Mouse (Mus musculus): Measurements from ENCODE around the gene Tlcd1. TPM values are rescaled to one million over a fixed set of nuclear protein-coding genes. Genes with fewer than 3 reads are reported as not detected.

Gene Tlcd1
- polyA plus RNA-seq, 1 experiment: 78.2 TPM

DNA sequence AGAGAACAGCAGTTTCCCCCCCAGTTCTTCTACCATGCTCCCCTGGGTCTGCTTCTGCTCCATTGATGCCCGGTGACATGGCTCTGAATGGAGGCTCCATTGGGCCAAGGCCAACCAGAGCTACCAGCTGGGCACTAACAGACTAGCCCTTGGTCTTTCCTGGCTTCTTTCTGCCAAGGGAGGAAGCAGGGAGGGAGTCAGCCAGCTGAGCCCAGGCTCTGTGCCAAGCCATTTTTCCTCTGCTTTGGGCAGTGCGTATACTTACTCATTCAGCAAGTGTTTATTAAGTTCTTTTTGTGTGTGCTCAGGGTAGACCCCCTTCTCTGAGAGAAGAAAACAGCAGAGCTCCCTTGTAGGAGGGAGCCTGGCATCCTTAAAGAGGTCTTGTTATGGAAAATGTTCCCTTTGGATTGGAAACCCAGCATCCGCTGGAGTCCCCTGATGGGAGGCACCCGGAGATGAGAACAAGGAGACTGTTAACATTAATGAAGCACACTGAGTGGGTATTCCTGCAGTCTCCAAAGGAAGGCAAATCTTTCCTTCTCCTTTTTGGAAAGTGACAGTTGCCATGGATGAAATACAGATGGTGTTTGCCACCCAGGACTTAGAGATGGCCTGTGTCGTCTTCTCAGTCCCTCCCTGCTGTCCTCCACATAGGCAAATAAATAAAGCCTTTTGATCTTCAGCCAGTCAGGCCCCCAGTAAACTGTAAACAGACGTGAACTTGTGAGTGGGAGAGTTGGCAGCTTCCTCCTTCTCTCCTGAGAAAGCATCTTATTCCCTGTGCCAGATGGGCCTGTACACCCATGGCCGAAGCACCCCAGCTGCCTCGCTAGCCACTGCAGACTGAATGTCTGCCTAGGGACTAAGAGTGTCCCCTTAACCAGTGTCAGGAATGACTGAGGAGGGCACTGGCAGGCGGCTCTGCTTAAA lies 23.9 kb upstream of the Tlcd1 start:
- no peak overlapping the region for H3K4me3 ChIP-seq (ENCODE audit: insufficient read depth, low read depth, low read length)
- no peaks in the 10 kb centered on the region for H3K36me3 ChIP-seq (ENCODE audit: control insufficient read depth, insufficient read depth, low read length)
- no peaks in the 10 kb centered on the region for H3K27me3 ChIP-seq (replicated peaks; ENCODE audit: control insufficient read depth, insufficient read depth, low read length)
- H3K4me1 ChIP-seq (ENCODE audit: control insufficient read depth, insufficient read depth, low read length): peaks cover 3% of the 10 kb centered on the region; the same call in 1 of the 2 replicates
- 49% methylated on average over 9 of the region's 9 CpGs for WGBS
- TF ChIP-seq POLR2A (IDR thresholded peaks at IDR 0.05; ENCODE audit: low read depth, low read length) (no peak), CTCF (conservative IDR thresholded peaks at IDR 0.05; ENCODE audit: insufficient read depth, insufficient read length, low read depth, low read length) (no peak)
- DNase-seq: peak; percentile 76
- no peak overlapping the region for H3K27ac ChIP-seq (ENCODE audit: insufficient read depth, low read depth, low read length)

DNA sequence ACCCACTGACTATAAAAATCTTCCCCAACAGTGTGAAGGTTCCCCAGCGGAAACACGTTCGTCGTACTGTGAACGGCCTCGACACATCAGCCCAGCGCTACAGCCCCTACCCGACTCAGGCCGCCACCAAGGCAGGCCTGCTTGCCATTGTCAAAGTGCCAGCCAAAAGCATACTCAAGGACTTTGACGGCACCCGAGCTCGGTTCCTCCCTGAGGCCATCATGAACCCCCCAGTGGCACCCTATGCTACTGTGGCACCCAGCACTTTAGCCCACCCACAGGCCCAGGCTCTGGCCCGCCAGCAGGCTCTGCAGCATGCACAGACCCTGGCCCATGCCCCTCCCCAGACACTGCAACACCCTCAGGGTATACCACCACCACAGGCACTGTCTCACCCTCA lies 22.7 kb upstream of the Tlcd1 start:
- WGBS: 70% methylated on average over 13 of the region's 13 CpGs
- no peaks in the 10 kb centered on the region; the same call in 1 of the 2 replicates for H3K36me3 ChIP-seq (ENCODE audit: control insufficient read depth, insufficient read depth, low read length)
- H3K4me1 ChIP-seq (ENCODE audit: control insufficient read depth, insufficient read depth, low read length): peaks cover 3% of the 10 kb centered on the region; the same call in 1 of the 2 replicates
- TF ChIP-seq POLR2A (IDR thresholded peaks at IDR 0.05; ENCODE audit: low read depth, low read length) (no peak), CTCF (conservative IDR thresholded peaks at IDR 0.05; ENCODE audit: insufficient read depth, insufficient read length, low read depth, low read length) (no peak)
- H3K4me3 ChIP-seq (ENCODE audit: insufficient read depth, low read depth, low read length): no peak overlapping the region
- no peak overlapping the region for H3K27ac ChIP-seq (ENCODE audit: insufficient read depth, low read depth, low read length)
- DNase-seq: no peak
- H3K27me3 ChIP-seq (replicated peaks; ENCODE audit: control insufficient read depth, insufficient read depth, low read length): no peaks in the 10 kb centered on the region

DNA sequence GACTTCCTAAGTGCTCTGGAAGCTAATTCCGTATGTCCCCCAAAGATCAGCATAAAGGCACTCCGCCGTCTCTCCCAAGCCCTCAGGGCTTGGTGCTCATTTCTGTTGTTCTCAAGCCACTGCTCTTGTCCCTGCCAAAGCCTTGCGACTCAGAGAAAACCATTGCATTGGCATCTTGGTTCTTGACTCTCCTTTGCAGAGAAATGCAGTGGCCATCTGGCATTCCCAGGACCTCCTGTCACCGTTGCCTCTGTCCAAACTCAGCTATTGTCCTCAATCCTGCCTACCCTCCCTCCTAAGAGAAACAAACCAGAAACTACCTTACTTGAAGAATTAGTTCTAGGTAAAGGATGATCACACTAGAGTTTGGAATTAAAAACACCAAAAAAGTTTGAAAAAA lies 20.8 kb upstream of the Tlcd1 start:
- 83% methylated on average over 5 of the region's 5 CpGs for WGBS
- Histone ChIP-seq H3K4me3 (ENCODE audit: insufficient read depth, low read depth, low read length) (no peak overlapping the region), H3K27ac (ENCODE audit: insufficient read depth, low read depth, low read length) (no peak overlapping the region), H3K4me1 (ENCODE audit: control insufficient read depth, insufficient read depth, low read length) (peaks cover 17% of the 10 kb centered on the region), H3K27me3 (replicated peaks; ENCODE audit: control insufficient read depth, insufficient read depth, low read length) (no peaks in the 10 kb centered on the region), H3K36me3 (ENCODE audit: control insufficient read depth, insufficient read depth, low read length) (peaks cover 4% of the 10 kb centered on the region)
- DNase-seq: no peak
- TF ChIP-seq POLR2A (IDR thresholded peaks at IDR 0.05; ENCODE audit: low read depth, low read length): no peak
- TF ChIP-seq CTCF (conservative IDR thresholded peaks at IDR 0.05; ENCODE audit: insufficient read depth, insufficient read length, low read depth, low read length): no peak

DNA sequence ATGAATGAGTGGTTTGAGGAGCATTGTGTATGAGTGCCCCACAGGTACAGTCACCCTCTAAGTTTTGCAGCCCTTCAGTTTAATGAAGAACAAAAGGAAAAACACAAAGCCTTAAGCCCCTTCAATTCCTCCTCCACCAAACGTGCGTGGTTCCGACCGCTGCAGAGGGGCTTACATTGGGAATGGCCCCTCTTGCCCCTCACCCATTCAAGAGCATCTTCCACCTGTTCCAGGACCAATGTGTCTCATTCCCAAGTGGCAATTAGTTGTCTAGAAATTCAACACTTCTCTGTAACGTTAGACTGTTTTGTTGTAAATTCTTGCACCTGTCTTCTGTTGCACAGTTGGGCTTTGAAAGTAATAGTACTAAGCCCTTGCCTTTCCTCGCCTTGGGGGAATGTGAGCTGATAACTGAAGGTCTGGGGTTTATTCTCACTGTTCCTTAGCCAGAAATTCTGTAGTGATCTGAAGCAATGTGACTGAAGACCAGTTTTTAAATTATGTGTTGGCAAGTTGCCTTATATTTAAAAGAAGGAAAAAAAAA lies 20.3 kb upstream of the Tlcd1 start:
- no peaks in the 10 kb centered on the region for H3K27me3 ChIP-seq (replicated peaks; ENCODE audit: control insufficient read depth, insufficient read depth, low read length)
- no peak overlapping the region for H3K4me3 ChIP-seq (ENCODE audit: insufficient read depth, low read depth, low read length)
- no peak overlapping the region for H3K27ac ChIP-seq (ENCODE audit: insufficient read depth, low read depth, low read length)
- H3K4me1 ChIP-seq (ENCODE audit: control insufficient read depth, insufficient read depth, low read length): peaks cover 18% of the 10 kb centered on the region
- WGBS: 73% methylated on average over 6 of the region's 6 CpGs
- DNase-seq: no peak
- H3K36me3 ChIP-seq (ENCODE audit: control insufficient read depth, insufficient read depth, low read length): peaks cover 4% of the 10 kb centered on the region
- TF ChIP-seq CTCF (conservative IDR thresholded peaks at IDR 0.05; ENCODE audit: insufficient read depth, insufficient read length, low read depth, low read length) (no peak), POLR2A (IDR thresholded peaks at IDR 0.05; ENCODE audit: low read depth, low read length) (no peak)

DNA sequence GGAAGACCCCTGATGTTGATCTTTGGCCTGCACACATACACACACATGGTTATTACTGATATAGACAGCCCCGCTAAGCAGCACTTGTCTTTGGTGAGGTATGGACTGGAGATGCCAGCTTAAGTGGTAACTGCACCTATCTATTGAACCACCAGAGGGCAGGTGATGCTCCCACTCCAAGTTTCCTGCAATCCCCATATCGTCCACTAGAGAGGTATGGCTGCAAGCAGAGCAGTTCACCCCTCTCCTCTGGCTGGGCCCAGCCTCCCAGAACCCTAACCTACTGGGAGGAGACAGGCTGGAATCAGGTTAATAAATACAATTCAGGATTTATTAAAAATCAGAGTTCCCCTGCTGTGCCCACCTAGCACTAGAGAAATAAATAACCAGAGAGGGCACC lies 17.4 kb upstream of the Tlcd1 start:
- Histone ChIP-seq H3K27me3 (replicated peaks; ENCODE audit: control insufficient read depth, insufficient read depth, low read length) (no peaks in the 10 kb centered on the region), H3K36me3 (ENCODE audit: control insufficient read depth, insufficient read depth, low read length) (peaks cover 4% of the 10 kb centered on the region), H3K4me3 (ENCODE audit: insufficient read depth, low read depth, low read length) (no peak overlapping the region), H3K4me1 (ENCODE audit: control insufficient read depth, insufficient read depth, low read length) (peaks cover 31% of the 10 kb centered on the region), H3K27ac (ENCODE audit: insufficient read depth, low read depth, low read length) (no peak overlapping the region)
- TF ChIP-seq POLR2A (IDR thresholded peaks at IDR 0.05; ENCODE audit: low read depth, low read length): no peak
- TF ChIP-seq CTCF (conservative IDR thresholded peaks at IDR 0.05; ENCODE audit: insufficient read depth, insufficient read length, low read depth, low read length): peak; percentile 100; the same call in 1 of the 2 replicates
- peak; percentile 94 for DNase-seq
- 16% methylated on average over 2 of the region's 2 CpGs for WGBS

DNA sequence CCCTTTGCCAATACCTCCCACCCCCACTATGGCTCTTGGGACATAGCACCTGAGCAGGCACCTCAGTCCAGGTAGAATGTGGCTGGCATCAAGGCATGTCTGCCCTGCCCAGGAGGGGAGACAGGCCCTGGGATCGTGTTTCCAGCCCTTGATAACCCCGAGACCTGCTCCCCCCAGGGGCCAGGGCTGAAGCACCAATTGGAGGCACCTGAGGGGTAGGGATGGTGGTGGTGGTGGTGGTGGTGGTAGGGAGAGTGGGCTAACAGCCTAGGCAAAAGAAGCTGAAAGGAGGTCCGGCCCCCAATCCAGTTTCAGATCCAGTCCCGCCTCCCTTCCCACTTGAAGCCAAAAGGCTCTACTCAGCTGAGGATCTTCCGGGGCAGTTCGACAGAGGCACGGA lies 17.0 kb upstream of the Tlcd1 start:
- 43% methylated on average over 7 of the region's 7 CpGs for WGBS
- TF ChIP-seq CTCF (conservative IDR thresholded peaks at IDR 0.05; ENCODE audit: insufficient read depth, insufficient read length, low read depth, low read length): no peak
- no peak for TF ChIP-seq POLR2A (IDR thresholded peaks at IDR 0.05; ENCODE audit: low read depth, low read length)

DNA sequence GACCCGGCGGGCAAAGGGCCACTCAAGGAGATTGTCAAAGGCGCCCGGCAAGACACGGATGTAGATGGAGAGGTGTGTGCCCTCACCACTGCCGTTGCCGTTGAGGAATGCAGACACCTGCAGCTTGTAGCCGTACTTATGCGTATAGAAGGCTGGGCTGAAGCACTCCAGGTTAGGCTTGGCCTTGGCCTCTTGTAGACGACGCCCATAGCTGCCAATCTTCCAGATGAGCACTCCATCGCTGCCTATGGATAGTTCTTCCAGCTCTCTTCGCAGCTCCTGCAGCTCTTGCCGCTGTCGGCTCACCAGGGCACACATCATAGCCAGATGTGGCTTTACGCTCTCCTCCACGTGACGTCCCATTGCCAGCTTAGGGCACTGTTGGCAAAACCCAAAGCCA lies 16.3 kb upstream of the Tlcd1 start:
- no peak for DNase-seq
- Histone ChIP-seq H3K36me3 (ENCODE audit: control insufficient read depth, insufficient read depth, low read length) (peaks cover 4% of the 10 kb centered on the region), H3K4me3 (ENCODE audit: insufficient read depth, low read depth, low read length) (no peak overlapping the region), H3K4me1 (ENCODE audit: control insufficient read depth, insufficient read depth, low read length) (peaks cover 31% of the 10 kb centered on the region), H3K27ac (ENCODE audit: insufficient read depth, low read depth, low read length) (peak overlapping the region; percentile 64; the same call in 1 of the 2 replicates), H3K27me3 (replicated peaks; ENCODE audit: control insufficient read depth, insufficient read depth, low read length) (no peaks in the 10 kb centered on the region)
- 59% methylated on average over 18 of the region's 18 CpGs for WGBS
- TF ChIP-seq POLR2A (IDR thresholded peaks at IDR 0.05; ENCODE audit: low read depth, low read length) (no peak), CTCF (conservative IDR thresholded peaks at IDR 0.05; ENCODE audit: insufficient read depth, insufficient read length, low read depth, low read length) (no peak)

More for the DNA sequence above, 17.0 kb upstream of the Tlcd1 start:
- no peak for DNase-seq
- H3K27ac ChIP-seq (ENCODE audit: insufficient read depth, low read depth, low read length): peak overlapping the region; percentile 64
- no peaks in the 10 kb centered on the region for H3K27me3 ChIP-seq (replicated peaks; ENCODE audit: control insufficient read depth, insufficient read depth, low read length)
- peaks cover 4% of the 10 kb centered on the region for H3K36me3 ChIP-seq (ENCODE audit: control insufficient read depth, insufficient read depth, low read length)
- no peak overlapping the region for H3K4me3 ChIP-seq (ENCODE audit: insufficient read depth, low read depth, low read length)
- H3K4me1 ChIP-seq (ENCODE audit: control insufficient read depth, insufficient read depth, low read length): peaks cover 31% of the 10 kb centered on the region

Measured in kidney, adult 2 months (tissue).